Mouse (Mus musculus) stomach, postnatal 0 days (tissue): ENCODE measurements at regions not wholly inside any gene's neighbourhood (a gene's known extent, or its start where the extent isn't known, plus 50 kb on each side); places are given as distances from the start of the nearest gene placed in this dataset.

Source experiments
- CTCF ChIP-seq: IDR thresholded peaks from 2 replicates; pipeline ENCODE4 v1.5.1; 2016; ENCODE audit warnings: antibody characterized with exemption, low read depth, mild to moderate bottlenecking, moderate library complexity
- EP300 ChIP-seq: optimal IDR thresholded peaks from 2 replicates; pipeline ENCODE3; 2016; ENCODE audit warnings: antibody characterized with exemption

- TF ChIP-seq CTCF (peak; percentile 12; the same call in 1 of the 2 replicates), EP300 (no peak)
Measured at GRCm38 (mm10) chr5:125974035-125974434, 442.5 kb downstream of the Tmem132b start.
